Mouse (Mus musculus) c-Kit-positive CD71-positive TER-119-negative erythroid progenitor cells, embryonic 14.5 days (primary cell): Measurements from ENCODE around the gene Ppp2r2c.
"Not testable (repeated sequence)": the region's sequence is repeated elsewhere in the genome, so short reads cannot be mapped to it uniquely, and the experiment has no call there.

Experiments
- DNase-seq: peaks from one replicate; pipeline ENCODE4 v3.0.0-alpha.2; 2013; ENCODE audit warnings: low read depth

The Ppp2r2c gene

GRCm38 (mm10) chr5:36933383-36933782 lies 65.1 kb downstream of the Ppp2r2c start:
- DNase-seq = no peak

GRCm38 (mm10) chr5:36935486-36936473 lies 67.5 kb downstream of the Ppp2r2c start:
- DNase-seq = no peak

- DNase-seq = no peak
Observed at GRCm38 (mm10) chr5:36936548-36936947, 68.2 kb downstream of the Ppp2r2c start.

GRCm38 (mm10) chr5:36938021-36938420 lies 69.7 kb downstream of the Ppp2r2c start:
- no peak for DNase-seq

- DNase-seq = not testable (repeated sequence)
Observed at GRCm38 (mm10) chr5:36938991-36939390, 70.7 kb downstream of the Ppp2r2c start.

- DNase-seq = no peak
Observed at GRCm38 (mm10) chr5:36942446-36942845, 74.1 kb downstream of the Ppp2r2c start.

- DNase-seq = no peak
Observed at GRCm38 (mm10) chr5:36944552-36944951, 76.2 kb downstream of the Ppp2r2c start.

- no peak for DNase-seq
Observed at GRCm38 (mm10) chr5:36945102-36945701, 76.9 kb downstream of the Ppp2r2c start.

GRCm38 (mm10) chr5:36945713-36946112 lies 77.4 kb downstream of the Ppp2r2c start:
- no peak for DNase-seq

- DNase-seq = peak; percentile 30
Observed at GRCm38 (mm10) chr5:36946445-36946844, 78.1 kb downstream of the Ppp2r2c start.

- peak; percentile 33 for DNase-seq
Observed at GRCm38 (mm10) chr5:36948831-36949230, 80.5 kb downstream of the Ppp2r2c start.

GRCm38 (mm10) chr5:36950871-36951270 lies 82.6 kb downstream of the Ppp2r2c start:
- DNase-seq = no peak

- DNase-seq = no peak
Observed at GRCm38 (mm10) chr5:36952311-36952710, 84.0 kb downstream of the Ppp2r2c start.

- peak; percentile 8 for DNase-seq
Observed at GRCm38 (mm10) chr5:36955366-36955765, 87.1 kb downstream of the Ppp2r2c start.

GRCm38 (mm10) chr5:36958837-36959236 lies 90.5 kb downstream of the Ppp2r2c start:
- DNase-seq = peak; percentile 27

- no peak for DNase-seq
Observed at GRCm38 (mm10) chr5:36960501-36960900, 92.2 kb downstream of the Ppp2r2c start.

- DNase-seq = no peak
Observed at GRCm38 (mm10) chr5:36971587-36971986, 103.3 kb downstream of the Ppp2r2c start.

GRCm38 (mm10) chr5:36975336-36975735 lies 107.0 kb downstream of the Ppp2r2c start:
- DNase-seq = no peak

GRCm38 (mm10) chr5:36977809-36978208 lies 109.5 kb downstream of the Ppp2r2c start:
- no peak for DNase-seq

- DNase-seq = no peak
Observed at GRCm38 (mm10) chr5:36979001-36979400, 110.7 kb downstream of the Ppp2r2c start.

- no peak for DNase-seq
Observed at GRCm38 (mm10) chr5:36979631-36980030, 111.3 kb downstream of the Ppp2r2c start.

GRCm38 (mm10) chr5:36982271-36982670 lies 114.0 kb downstream of the Ppp2r2c start:
- DNase-seq = no peak

GRCm38 (mm10) chr5:36986617-36987016 lies 118.3 kb downstream of the Ppp2r2c start:
- DNase-seq = no peak
